Mouse (Mus musculus): ENCODE results near the gene Alcam.

Alcam gene

DNA sequence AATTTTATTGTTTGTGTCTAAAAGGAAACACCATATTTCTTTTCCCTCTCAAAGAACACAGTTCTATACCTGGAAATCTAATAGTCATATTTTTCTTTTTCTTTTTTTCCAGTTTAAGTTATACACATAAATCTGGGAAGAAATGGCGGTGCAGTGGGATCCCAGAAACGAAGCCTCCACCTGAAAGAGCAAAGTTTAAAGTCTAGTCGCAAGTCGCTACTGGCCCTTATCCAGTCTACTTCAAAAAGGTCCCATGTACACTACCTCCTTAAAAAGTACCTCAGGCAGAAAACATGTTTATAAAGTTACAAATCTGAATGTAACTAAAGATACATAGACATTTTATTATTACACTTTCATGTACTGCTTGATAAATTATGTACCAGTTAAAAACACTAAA, 203.7 kb downstream of the Alcam start:
- no peak for DNase-seq (ENCODE audit: low spot score)

DNA sequence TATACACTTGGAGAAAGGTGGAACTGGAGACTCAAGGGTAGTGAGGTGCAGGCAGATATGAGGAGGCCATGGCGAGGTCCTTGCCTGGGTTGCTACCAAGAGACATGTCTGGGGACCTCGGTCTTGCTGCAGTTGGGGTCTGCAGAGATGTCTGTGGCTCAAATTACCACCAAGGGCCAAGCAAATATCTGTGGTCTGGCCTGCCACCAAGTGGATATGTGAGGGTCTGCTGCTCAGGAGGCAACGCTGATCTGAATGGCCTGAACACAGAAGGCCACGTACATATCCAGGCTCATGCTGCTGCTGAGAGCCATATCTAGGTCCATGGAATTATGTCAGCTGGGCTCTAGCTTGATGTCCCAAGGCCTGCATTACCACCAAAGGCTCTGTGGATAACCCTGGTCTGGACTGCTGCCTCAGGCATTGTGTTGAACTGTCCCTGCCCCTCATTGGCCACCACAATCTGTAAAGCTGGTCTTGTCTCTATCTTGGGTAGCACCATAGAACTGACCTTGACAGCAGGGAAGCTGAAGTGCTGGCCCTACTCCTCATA, 210.4 kb downstream of the Alcam start:
- no peak for DNase-seq (ENCODE audit: low spot score)

DNA sequence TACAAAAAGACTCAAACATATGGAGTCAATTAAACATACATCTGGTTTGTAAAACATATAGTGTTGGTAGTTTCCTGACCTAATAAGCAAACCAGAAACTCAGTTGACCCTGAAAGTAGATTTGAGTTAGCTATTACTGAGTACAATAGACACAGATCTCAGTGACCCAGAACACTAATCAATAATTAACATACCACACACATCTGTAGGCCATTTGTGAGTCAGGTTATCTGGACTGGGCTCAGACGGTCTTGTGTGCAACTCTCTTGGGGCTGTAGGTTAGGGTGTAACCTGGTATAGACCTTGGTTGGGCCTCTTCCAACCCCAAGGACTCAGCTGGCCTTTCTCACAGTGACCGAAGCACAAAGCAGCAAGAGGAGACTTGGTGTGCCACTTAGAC, 211.7 kb downstream of the Alcam start:
- no peak for DNase-seq (ENCODE audit: low spot score)

DNA sequence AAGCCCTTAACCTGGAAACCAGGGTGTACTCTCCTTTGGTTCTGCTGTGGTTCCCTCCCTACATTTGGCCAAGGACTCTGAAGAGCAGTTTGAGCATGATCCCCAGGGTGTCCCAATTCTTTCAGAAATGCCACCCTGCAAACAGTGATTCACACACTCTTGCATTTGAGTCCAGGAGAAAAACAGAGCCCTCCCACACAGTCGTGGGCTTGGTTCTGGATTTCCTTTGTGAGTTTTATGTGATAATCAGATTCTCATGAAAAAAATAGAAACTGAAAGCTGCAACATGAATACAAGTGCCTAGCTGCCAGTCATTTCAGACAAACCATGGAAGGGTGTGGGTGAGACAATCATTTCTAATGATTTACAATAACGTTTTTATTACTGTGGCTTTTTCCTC, 223.9 kb downstream of the Alcam start:
- no peak for DNase-seq (ENCODE audit: low spot score)

DNA sequence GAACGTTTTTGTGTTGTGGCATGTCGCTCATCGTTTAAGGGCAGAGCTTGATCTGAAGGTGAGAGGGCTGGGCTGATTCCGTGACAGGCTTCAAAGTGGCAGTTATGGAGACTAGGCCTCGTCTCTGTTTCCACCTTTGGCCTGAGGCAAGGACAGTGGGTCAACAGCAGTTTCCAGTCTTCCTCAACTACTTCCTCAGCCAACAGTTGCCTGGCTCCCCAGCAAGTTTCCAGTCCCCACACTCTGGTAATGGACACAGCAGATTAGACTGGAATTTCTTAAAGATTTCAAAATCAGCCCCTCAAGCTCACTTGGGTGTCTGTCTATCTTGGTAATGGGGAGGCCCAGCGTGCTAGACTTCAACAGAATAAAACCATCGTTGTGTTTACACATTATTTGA, 224.4 kb downstream of the Alcam start:
- no peak for DNase-seq (ENCODE audit: low spot score)

DNA sequence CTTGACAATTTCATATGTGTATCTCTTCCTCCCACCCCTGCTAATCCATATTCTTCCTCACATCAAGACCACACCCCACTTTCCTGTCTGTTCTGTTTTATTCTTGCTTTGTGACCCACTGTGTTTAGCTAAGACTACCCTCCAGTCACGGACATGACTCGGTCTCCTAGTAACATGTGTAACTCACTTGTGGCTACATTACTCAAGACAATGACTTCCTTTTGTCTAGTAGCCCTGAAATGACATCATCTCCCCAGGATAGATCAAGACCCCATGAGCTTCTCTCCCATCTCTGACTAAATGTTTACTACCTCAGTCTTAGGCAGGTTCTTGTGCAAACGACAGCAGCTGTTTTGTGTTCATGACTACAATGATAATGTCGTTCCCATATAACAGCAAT, 231.0 kb downstream of the Alcam start:
- DNase-seq (ENCODE audit: low spot score), result no peak

DNA sequence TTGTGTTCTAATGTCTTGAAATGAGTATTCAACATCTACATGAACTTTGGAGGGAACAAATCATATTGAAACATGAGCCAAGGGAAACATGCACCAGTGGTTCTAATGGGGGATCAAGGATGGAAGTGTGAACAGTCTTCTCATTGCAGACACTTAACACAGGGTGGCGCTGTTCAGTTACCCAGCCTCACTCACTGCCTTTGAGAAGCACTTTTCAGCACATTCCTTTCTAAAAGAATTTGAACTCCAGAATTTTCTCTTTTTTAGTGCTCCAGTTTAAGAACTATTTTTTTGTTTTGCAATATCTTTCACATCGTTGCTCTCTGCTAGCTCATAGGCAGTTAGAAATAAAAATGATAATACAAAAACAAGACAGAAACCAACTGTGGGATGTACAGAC, 234.8 kb downstream of the Alcam start:
- no peak for DNase-seq (ENCODE audit: low spot score)

DNA sequence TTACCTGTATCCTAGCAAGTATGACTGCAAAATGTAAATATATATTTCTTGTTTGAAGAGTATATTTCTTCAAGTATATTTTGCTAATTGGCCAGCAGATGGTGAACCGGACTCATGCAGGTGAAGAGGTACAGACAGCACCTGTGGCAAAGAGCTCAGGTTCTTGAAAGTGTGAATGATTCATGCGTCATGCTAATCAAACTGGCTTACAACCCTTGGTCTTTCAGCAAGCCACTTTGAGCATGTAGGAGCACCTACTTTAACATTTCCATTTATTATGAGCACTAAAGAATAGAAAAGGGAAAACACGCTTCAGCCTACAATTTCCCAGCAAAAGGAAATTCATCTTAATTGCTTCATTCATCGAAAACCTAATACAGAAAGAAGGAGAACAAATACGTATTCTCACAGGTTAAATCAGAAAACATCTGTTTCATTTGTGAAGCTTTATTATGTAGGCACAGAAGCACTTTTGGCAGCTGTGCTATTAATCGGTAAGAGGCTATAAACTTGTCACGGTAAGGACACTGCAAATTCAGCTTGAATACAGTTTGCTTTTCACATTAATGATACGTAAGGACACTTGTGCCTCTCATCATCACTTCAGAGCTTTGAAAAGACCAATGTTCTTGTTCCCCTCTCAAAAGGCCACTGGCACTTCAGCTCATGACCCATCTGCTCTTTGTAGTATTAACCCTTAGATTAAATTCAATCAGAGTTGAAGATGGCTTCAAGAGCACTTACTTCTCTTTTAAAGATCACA, 242.8 kb downstream of the Alcam start:
- DNase-seq (ENCODE audit: low spot score), result no peak

DNA sequence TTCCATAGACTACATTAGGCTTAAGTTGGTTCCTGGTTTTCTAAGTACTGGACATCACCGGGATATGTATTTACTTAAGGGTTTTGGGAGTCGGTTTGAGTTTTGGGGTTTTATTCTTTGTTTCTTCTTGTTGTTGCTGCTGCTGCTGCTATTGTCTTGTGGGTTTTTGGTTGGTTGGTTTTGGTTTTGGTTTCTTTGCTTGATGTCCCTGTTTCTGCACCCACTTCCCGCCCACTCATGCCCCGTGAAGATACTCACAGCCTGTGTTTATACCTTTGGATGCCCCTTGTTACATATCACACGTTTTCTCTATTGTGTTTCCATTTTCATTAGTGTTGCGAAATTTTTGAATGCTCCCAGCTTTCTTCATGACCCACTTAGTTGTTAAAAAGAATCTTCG, 253.8 kb downstream of the Alcam start:
- DNase-seq (ENCODE audit: low spot score), result no peak

Data from ovary, postnatal 10 days (tissue).